8 mouse cellular contexts compared by ENCODE assay signal in the genomic region with DNA sequence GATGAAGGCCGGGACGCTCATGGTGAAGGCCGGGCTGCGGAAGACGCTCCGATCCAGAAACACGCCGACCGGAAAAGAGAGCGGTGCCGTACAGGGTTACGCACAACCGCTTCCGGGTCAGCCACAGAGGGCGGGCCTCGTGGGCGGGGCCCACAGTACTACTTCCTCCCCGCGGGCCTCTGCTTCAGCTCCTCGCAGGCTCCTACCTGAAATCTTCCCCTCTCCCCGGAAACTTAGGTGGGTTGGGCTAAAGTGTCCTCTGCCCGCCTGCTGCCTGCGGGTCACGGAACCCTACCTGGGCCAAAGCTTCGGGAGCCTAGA. TPM values are rescaled to one million over a fixed set of nuclear protein-coding genes. Genes with fewer than 3 reads are reported as not detected.
A peak's percentile ranks its signal among the peaks of the same experiment; 100 is the strongest.
DNase-seq lines count a peak whose midpoint lies in the region; ATAC-seq lines count a peak whose summit lies in the region.

Eif3m (minus strand) TSS at position 114 of the 321 bp plus-strand sequence.

- peaks cover 18% of the 10 kb centered on the region for H3K4me1 ChIP-seq in hindbrain, embryonic 15.5 days (replicated peaks)

- ATAC-seq in hindbrain, embryonic 15.5 days (ENCODE audit: low FRiP score, low read depth): peak; percentile 100

- H3K9ac ChIP-seq in hindbrain, embryonic 15.5 days: peak within 1 kb of the TSS; percentile 76

- H3K4me2 ChIP-seq in hindbrain, embryonic 15.5 days: peak within 1 kb of the TSS; percentile 83

- H3K9me3 ChIP-seq in hindbrain, embryonic 15.5 days: no peaks in the 10 kb centered on the region

- peaks cover 14% of the 10 kb centered on the region for H3K36me3 ChIP-seq in hindbrain, embryonic 15.5 days

- H3K4me3 ChIP-seq in hindbrain, embryonic 15.5 days: peak within 1 kb of the TSS; percentile 75

- WGBS in hindbrain, embryonic 15.5 days: under 1% methylated on average over 25 of the region's 25 CpGs

- no peaks in the 10 kb centered on the region for H3K27me3 ChIP-seq in hindbrain, embryonic 15.5 days

- peak; percentile 96 for DNase-seq in T-cell, adult 2 months (ENCODE audit: low spot score)
- DNase-seq in cerebellum, postnatal 36 days: peak; percentile 93 to 94
- peak; percentile 92 to 97 for DNase-seq in frontal cortex, postnatal 36 days (ENCODE audit: low spot score in 2 of 2)
- peak; percentile 89 for DNase-seq in left cerebral cortex, adult 11 months (ENCODE audit: low spot score)
- DNase-seq in lung, postnatal 4 days: peak; percentile 95
- peak; percentile 83 for DNase-seq in retina, postnatal 7 days (ENCODE audit: low read depth, low spot score)
- DNase-seq in urinary bladder, adult 2 months (ENCODE audit: low spot score): peak; percentile 91

- peak within 1 kb of the TSS; percentile 81 for H3K27ac ChIP-seq in hindbrain, embryonic 15.5 days (replicated peaks)

RNA-seq across cellular contexts. Expression of gene Eif3m, which starts in this region (rescaled TPM):
- polyA plus RNA-seq in hindbrain, embryonic 15.5 days (2015; fragmentation: Nextera tagmentation; extraction: Ambion mirVana): 159 and 167 TPM in 2 replicates
- 148 and 152 TPM in 2 replicates for polyA plus RNA-seq in urinary bladder, adult 2 months (2012; rRNA removed)

Comparison
In these comparisons a context has a peak if more than half of its experiments do, and no peak if none do; other contexts are left out.
1. Peak in every context shown above with its lines: DNase-seq, ATAC-seq, H3K4me3 ChIP-seq and H3K27ac ChIP-seq.